Mouse (Mus musculus): Measurements from ENCODE around the gene Slc32a1. TPM values are rescaled to one million over a fixed set of nuclear protein-coding genes. Genes with fewer than 3 reads are reported as not detected.

The Slc32a1 gene
- under 1 TPM; 0.68 to 0.93 TPM for total RNA-seq (2023)

GRCm38 (mm10) chr2:158610488-158611325, at the start of gene Slc32a1:
Gene Slc32a1, plus strand, starts transcription at chr2:158610767.

DNA sequence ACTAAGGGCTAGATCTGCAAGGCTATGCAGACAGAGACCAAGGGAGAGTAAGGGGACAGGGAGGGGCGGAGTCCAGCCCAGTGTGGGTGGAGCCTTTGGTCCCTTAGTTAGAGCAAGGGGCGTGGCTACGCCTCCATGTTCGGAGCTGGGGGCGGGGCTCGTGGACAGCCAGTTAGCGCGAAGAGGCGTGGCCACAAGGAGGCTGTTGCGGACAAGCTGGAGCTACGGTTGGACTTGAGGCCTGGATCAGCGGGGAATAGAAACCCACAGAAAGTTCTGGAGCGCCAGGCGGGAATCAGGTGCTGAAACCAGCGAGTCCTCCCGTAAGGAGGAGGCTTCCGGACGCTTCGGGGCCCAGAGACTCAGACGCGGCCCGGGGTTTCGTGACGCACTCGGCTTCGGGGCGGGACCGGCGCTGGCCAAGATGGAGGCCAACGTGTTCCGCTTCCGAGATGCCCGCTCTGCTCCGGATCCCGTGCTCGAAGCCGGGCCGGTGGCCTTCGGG, 14.2 kb downstream of the Slc32a1 start, which contains the start of gene Actr5:
Gene Actr5, plus strand, starts transcription at position 171 of the 505 bp plus-strand sequence.

GRCm38 (mm10) chr2:158665098-158665497, 54.5 kb downstream of the Slc32a1 start, which contains the start of gene Ppp1r16b:
Gene Ppp1r16b, plus strand, starts transcription at chr2:158665398.

Other genes starting within 250 kb of the Slc32a1 start
- gene Snhg11, start 235.1 kb upstream of the Slc32a1 start, total RNA-seq (2023): under 1 TPM in 1 of 2 experiments, not detected in 1; 0.07 TPM
- 10 to 100 TPM; 45.2 to 50.3 TPM for gene Ralgapb, start 200.9 kb upstream of the Slc32a1 start, total RNA-seq (2023)
- not detected for gene Adig, start 108.2 kb upstream of the Slc32a1 start, total RNA-seq (2023)
- not detected for gene Arhgap40, start 98.0 kb upstream of the Slc32a1 start, total RNA-seq (2023)
- 10 to 100 TPM; 22.0 to 23.3 TPM for gene Actr5, start 14.1 kb downstream of the Slc32a1 start, total RNA-seq (2023)
- 1 to 10 TPM; 1.6 to 3.1 TPM for gene Ppp1r16b, start 54.6 kb downstream of the Slc32a1 start, total RNA-seq (2023)
- 1 to 10 TPM; 8.8 to 9.0 TPM for gene Fam83d, start 157.3 kb downstream of the Slc32a1 start, total RNA-seq (2023)
- 10 to 100 TPM in 1 of 2 experiments, 1 to 10 TPM in 1; 8.8 to 10.1 TPM for gene Dhx35, start 184.0 kb downstream of the Slc32a1 start, total RNA-seq (2023)

All from neutrophil, adult 59 days (primary cell).